Mouse (Mus musculus) mammary gland, adult 2 months (tissue): Measurements from ENCODE around the gene Tctn3. TPM values are rescaled to one million over a fixed set of nuclear protein-coding genes. Genes with fewer than 3 reads are reported as not detected.

Experiments used
- polyA plus RNA-seq: library from polyadenylated mRNA; depleted of rRNA; stranded (reverse); fragments of >200 nt; gene quantifications from 2 replicates; pipeline ENCODE4 v1.2.3, GENCODE M21; 2012; ENCODE audit warnings: low replicate concordance; rRNA removed

Tctn3 gene
- polyA plus RNA-seq = 11.6 and 11.9 TPM in 2 replicates

DNA sequence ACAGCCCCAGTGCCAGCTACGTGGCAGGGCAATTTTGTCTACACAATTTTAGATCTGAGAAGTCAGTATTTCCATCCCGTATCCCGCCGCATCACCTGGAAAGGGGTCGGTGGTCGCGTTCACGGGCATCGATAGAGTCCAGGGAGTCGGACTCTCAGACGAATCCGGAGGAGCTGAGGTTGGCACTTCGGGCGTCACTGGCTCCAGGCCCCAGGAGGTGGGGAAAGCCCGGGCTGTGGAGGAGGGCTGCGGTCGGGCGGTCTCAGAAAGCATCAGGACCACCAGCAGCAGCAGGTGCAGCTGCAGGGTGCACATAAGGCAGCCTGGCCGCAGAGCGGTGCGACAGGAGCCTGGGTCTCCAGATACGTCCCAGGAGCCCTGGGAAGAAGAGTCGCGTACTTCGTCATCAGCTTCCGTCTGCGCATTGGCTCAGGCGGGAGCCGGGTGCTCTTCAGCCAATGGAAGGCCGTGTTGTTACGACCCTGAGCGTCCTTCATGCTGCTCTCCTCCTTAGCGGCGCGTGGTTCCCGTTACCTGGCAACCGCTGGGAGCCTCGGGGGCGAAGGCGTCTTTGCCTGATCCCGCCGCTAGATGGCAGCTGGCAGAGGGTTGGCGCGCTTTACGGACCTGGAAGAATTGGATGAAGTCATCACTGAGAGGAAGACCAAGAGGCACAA, at the start of gene Tctn3, which contains the start of gene Entpd1:
Gene Tctn3, minus strand, starts transcription at position 404 of the 677 bp plus-strand sequence.
Gene Entpd1, plus strand, starts transcription at position 537 of the 677 bp plus-strand sequence.

DNA sequence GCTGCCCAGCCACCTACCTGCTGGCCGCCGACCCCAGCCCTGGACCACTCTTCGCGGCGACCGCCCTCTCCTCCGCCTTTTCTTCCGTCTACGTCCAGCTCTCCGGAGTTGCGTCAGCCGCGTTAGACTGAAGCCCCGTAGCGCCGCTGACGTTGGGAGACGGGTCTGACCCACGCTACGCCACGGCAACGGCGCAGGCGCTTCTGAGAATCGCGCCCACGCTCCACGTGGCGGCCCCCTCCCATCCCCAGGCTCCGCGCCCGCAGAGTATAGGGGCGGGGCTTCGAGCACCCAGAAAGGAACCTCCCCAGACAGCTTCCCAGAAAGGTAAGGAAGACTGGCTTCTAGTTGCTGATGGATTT, 23.8 kb downstream of the Tctn3 start, which contains the start of gene Aldh18a1:
Gene Aldh18a1, minus strand, starts transcription at position 171 of the 362 bp plus-strand sequence.

Other genes with a start within 250 kb of the Tctn3 start
- gene Sorbs1, start 98.5 kb downstream of the Tctn3 start, polyA plus RNA-seq = 49.6 and 88.5 TPM in 2 replicates
- 17.0 and 19.9 TPM in 2 replicates for gene Aldh18a1, start 23.8 kb downstream of the Tctn3 start, polyA plus RNA-seq
- gene Entpd1, start 133 bp upstream of the Tctn3 start, polyA plus RNA-seq = 13.8 and 27.8 TPM in 2 replicates
- gene Cc2d2b, start 136.5 kb upstream of the Tctn3 start, polyA plus RNA-seq = 0.01 and 0.06 TPM in 2 replicates
- gene Ccnj, start 219.0 kb upstream of the Tctn3 start, polyA plus RNA-seq = 7.9 and 8.9 TPM in 2 replicates